Mouse (Mus musculus) Patski (cell line): ENCODE results near the gene Gipc2. TPM values are rescaled to one million over a fixed set of nuclear protein-coding genes. Genes with fewer than 3 reads are reported as not detected.

Experiments used
- ATAC-seq: fragments of 100-300 bp; one replicate; pipeline ENCODE4 v1.8.0; 2021
- CTCF ChIA-PET: fragments of 350-600 bp; sonication (Branson Sonifier 250); formaldehyde crosslinking; loops from one replicate; lab custom pipeline; 2022; ENCODE audit warnings: inconsistent platforms; lab: Charles Lee
- POLR2A ChIA-PET: fragments of 350-600 bp; sonication (Branson Sonifier 250); formaldehyde crosslinking; loops from one replicate; lab custom pipeline; 2022; ENCODE audit warnings: antibody characterized with exemption, inconsistent platforms; lab: Charles Lee
- DNase-seq: peaks from one replicate; pipeline ENCODE4 v3.0.0-alpha.2; 2011; ENCODE audit warnings: low read depth, low spot score
- H3K27me3 ChIP-seq: fragments of 371-371 bp; one replicate; pipeline ENCODE4 v1.5.1; 2021
- CTCF ChIP-seq: fragments of 100-300 bp; IDR thresholded peaks from one replicate; pipeline ENCODE4 v1.5.1; 2021
- in situ Hi-C: fragments of 300-500 bp; cut with MboI; formaldehyde crosslinking; loops from 3 replicates; pipeline ENCODE4 v1.11.1; 2018; ENCODE audit warnings: low pct_unique_long_range_greater_than_20kb, mixed read lengths
- polyA plus RNA-seq: library from polyadenylated mRNA; unstranded; gene quantifications from one replicate; pipeline ENCODE4 v1.2.3, GENCODE M21; 2021

The Gipc2 gene
- polyA plus RNA-seq, result 0.21 TPM

GRCm38 (mm10) chr3:152166099-152166423 lies at the start of gene Gipc2:
TSS of gene Gipc2 (minus strand) at chr3:152166230.
- in situ Hi-C loops, result no loop called here
- CTCF ChIA-PET, result no interaction called here
- no peak for ATAC-seq
- DNase-seq, result no peak
- H3K27me3 ChIP-seq, result no peaks in the 10 kb centered on the region
- POLR2A ChIA-PET, result no interaction called here
- no peak for TF ChIP-seq CTCF

GRCm38 (mm10) chr3:152213416-152213815 lies 47.4 kb upstream of the Gipc2 start:
- ChIA-PET POLR2A (interaction anchor here (1.0 to 1.6 kb wide), 3 partner anchors 10 to 102 kb away, joined by 3 read pairs; no protein-coding TSS in a partner anchor), CTCF (interaction anchor here (0.8 to 2.0 kb wide), 5 partner anchors 11 to 101 kb away, joined by 3 to 5 read pairs (median 3); no protein-coding TSS in a partner anchor)
- ATAC-seq (no peak), DNase-seq (no peak)
- no peak for TF ChIP-seq CTCF
- no peaks in the 10 kb centered on the region for H3K27me3 ChIP-seq
- in situ Hi-C loops, result no loop called here

GRCm38 (mm10) chr3:152211731-152212279 lies 45.8 kb upstream of the Gipc2 start:
- no peaks in the 10 kb centered on the region for H3K27me3 ChIP-seq
- POLR2A ChIA-PET, result interaction anchor here (0.8 to 2.2 kb wide), 7 partner anchors 13 to 100 kb away, joined by 3 to 8 read pairs (median 4); no protein-coding TSS in a partner anchor
- in situ Hi-C loops, result no loop called here
- TF ChIP-seq CTCF, result no peak
- no peak for ATAC-seq
- CTCF ChIA-PET, result interaction anchor here (0.9 to 2.1 kb wide), 6 partner anchors 13 to 101 kb away, joined by 3 to 11 read pairs (median 5); no protein-coding TSS in a partner anchor
- no peak for DNase-seq

- no peak for TF ChIP-seq CTCF
- in situ Hi-C loops, result no loop called here
- POLR2A ChIA-PET, result interaction anchor here (0.6 to 2.2 kb wide), 10 partner anchors 9 to 99 kb away, joined by 3 to 8 read pairs (median 4); no protein-coding TSS in a partner anchor
- H3K27me3 ChIP-seq, result no peaks in the 10 kb centered on the region
- no peak for DNase-seq
- CTCF ChIA-PET, result interaction anchor here (0.9 to 2.2 kb wide), 6 partner anchors 15 to 100 kb away, joined by 3 to 11 read pairs (median 6); no protein-coding TSS in a partner anchor
- peak; percentile 57 for ATAC-seq
Measured at GRCm38 (mm10) chr3:152210728-152211391, 44.8 kb upstream of the Gipc2 start.

GRCm38 (mm10) chr3:152209967-152210634 lies 44.1 kb upstream of the Gipc2 start, which contains the start of the genes Dnajb4 and Fubp1:
TSS of gene Dnajb4 (minus strand) at chr3:152210302.
TSS of gene Fubp1 (plus strand) at chr3:152210422.
- peak; percentile 100 for DNase-seq
- in situ Hi-C loops, result no loop called here
- TF ChIP-seq CTCF, result no peak
- ChIA-PET CTCF (interaction anchor here (1.3 to 2.2 kb wide), 3 partner anchors 14 to 100 kb away, joined by 3 to 8 read pairs (median 5); no protein-coding TSS in a partner anchor), POLR2A (interaction anchor here (0.7 to 2.2 kb wide), 5 partner anchors 10 to 99 kb away, joined by 3 to 8 read pairs (median 7); no protein-coding TSS in a partner anchor)
- no peaks in the 10 kb centered on the region for H3K27me3 ChIP-seq
- peak; percentile 92 for ATAC-seq

GRCm38 (mm10) chr3:152209177-152209966 lies 43.3 kb upstream of the Gipc2 start:
- ATAC-seq, result peak; percentile 27
- POLR2A ChIA-PET, result interaction anchor here (0.7 to 1.9 kb wide), 5 partner anchors 14 to 87 kb away, joined by 3 to 7 read pairs (median 4); no protein-coding TSS in a partner anchor
- no peak for TF ChIP-seq CTCF
- no peaks in the 10 kb centered on the region for H3K27me3 ChIP-seq
- in situ Hi-C loops, result no loop called here
- no peak for DNase-seq
- CTCF ChIA-PET, result interaction anchor here (0.6 to 2.2 kb wide), 6 partner anchors 10 to 99 kb away, joined by 3 to 8 read pairs (median 5); no protein-coding TSS in a partner anchor

GRCm38 (mm10) chr3:152208096-152208885 lies 42.3 kb upstream of the Gipc2 start:
- no peak for TF ChIP-seq CTCF
- POLR2A ChIA-PET, result interaction anchor here (0.8 to 1.9 kb wide), 3 partner anchors 13 to 66 kb away, joined by 3 to 7 read pairs (median 3); no protein-coding TSS in a partner anchor

GRCm38 (mm10) chr3:152207156-152207555 lies 41.1 kb upstream of the Gipc2 start:
- no peak for ATAC-seq
- in situ Hi-C loops, result no loop called here
- no peaks in the 10 kb centered on the region for H3K27me3 ChIP-seq
- DNase-seq, result no peak
- POLR2A ChIA-PET, result no interaction called here
- CTCF ChIA-PET, result interaction anchor here (1.0 to 3.7 kb wide), 5 partner anchors 11 to 95 kb away, joined by 4 to 19 read pairs (median 12); no protein-coding TSS in a partner anchor
- TF ChIP-seq CTCF, result no peak

More at GRCm38 (mm10) chr3:152208096-152208885, 42.3 kb upstream of the Gipc2 start:
- in situ Hi-C loops, result no loop called here
- ATAC-seq, result no peak
- CTCF ChIA-PET, result interaction anchor here (0.6 to 1.5 kb wide), 6 partner anchors 9 to 98 kb away, joined by 3 to 7 read pairs (median 4); no protein-coding TSS in a partner anchor
- no peak for DNase-seq
- H3K27me3 ChIP-seq, result no peaks in the 10 kb centered on the region
